Mouse (Mus musculus): Measurements from ENCODE around the gene Tmem39a. TPM values are rescaled to one million over a fixed set of nuclear protein-coding genes. Genes with fewer than 3 reads are reported as not detected.
A peak's percentile ranks its signal among the peaks of the same experiment; 100 is the strongest.

Gene Tmem39a
- 120 and 138 TPM in 2 replicates for polyA plus RNA-seq (2012; rRNA removed)

DNA sequence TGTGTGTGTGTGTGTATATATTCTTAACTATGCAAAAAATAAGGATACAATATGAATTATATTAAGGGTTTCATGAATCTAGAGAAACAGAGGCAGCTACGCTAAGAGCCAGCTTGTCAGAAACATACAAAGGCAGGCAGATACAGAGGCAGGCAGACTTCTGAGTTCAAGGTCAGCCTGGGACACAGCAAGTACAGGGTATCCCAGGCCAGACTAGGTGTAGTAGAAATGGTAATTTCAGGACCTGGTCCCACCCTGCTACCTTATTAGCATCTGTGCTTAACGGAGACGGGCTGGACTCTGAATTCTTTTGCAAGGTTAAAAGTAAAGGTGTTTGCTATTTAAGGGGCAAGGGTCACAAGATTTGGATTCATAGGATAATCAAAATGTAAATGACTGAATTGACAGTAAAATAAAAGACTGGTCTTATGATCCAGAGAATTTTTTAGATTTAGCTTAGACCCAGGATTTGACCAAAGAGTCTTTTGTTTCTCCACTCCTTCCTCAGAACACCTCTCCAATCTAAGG, at the start of gene Tmem39a:
Tmem39a (plus strand) TSS at position 478 of the 528 bp plus-strand sequence.
- DNase-seq (ENCODE audit: low read depth) = no peak

DNA sequence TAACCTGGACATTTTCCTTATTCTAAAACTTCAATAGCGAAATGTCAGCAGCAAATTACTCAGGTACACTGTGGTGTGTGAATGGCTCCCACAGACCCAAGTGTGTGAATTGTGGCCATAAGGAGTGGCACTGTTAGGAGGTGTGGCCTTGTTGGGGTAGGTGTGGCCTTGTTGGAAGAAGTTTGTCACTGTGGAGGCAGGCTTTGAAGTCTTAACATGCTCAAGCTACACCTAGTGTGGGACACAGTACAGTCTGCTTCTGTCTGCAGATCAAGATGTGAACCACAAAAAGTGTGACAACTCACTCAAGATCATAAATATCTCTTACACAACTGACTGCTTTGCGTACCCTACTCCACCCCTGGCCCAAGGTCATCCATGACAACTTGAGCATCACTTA, 47.7 kb upstream of the Tmem39a start:
- no peak for DNase-seq (ENCODE audit: low read depth)

DNA sequence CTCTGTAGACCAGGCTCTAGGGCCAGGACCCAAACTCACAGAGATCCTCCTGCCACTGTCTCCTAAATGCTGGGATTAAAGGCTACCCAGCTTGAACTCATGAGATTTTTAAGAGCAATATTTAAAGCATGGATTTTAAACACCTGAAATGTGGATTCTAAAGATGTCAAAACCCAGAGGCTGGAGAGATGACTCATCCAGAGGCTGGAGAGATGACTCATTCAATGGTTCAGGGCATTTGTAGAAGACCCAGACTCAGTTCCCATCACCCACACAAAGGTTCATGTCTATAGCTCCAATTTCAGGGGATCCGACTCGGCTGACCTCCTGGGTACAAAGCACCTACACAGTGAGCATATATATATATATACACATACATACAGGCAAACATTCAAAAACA, 39.4 kb upstream of the Tmem39a start:
- DNase-seq (ENCODE audit: low read depth) = no peak

GRCm38 (mm10) chr16:38521211-38521987, 37.1 kb upstream of the Tmem39a start:
- no peak for DNase-seq (ENCODE audit: low read depth)

DNA sequence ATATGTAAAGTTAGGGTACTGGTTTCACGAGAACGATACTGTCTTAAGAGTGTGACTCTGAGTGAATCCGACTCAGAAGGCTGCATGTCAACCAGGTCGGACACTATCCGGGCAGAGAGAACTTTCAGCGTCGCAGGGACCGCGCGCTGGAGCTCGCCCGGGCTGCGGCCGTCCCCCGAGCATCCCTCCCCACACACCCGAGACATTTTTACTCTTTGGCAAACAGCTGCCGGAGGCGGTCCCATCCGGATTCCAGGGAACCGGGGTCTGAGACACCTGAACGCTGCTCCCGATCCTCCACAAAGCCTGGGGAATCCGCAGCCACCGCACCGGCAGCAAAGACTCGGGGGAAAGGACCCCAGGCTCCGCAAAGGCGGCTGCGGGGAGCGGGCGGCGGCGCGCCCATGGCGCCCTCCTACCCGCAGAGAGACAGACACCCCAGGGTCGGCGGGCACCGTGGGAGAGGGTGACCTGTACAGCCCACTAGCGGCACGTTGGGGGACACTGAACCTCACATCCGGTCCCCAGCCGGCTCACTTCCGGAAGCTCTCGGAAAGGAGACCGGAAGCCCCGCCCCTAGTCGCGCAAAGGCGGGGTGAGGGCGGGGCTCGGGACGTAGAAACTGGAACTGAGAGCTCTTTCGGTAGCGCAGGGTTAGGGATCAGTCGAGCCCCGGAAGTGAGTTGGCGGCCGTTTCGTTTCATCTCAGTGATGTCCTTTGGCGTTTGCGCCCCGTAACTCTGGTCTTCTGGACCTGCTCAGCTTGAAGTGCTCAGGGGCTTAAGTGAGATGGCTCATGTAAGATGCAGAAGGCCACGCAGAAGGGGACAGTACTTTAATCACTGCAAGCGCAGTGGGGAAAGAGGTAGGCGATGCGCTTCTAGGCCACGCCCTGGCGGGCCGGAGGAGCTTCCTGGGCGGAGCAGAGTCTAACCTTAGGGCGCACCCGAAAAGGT, 36.1 kb upstream of the Tmem39a start, which contains the start of gene Timmdc1:
Timmdc1 (minus strand) TSS at position 535 of the 956 bp plus-strand sequence.
- DNase-seq (ENCODE audit: low read depth) = peak; percentile 63

DNA sequence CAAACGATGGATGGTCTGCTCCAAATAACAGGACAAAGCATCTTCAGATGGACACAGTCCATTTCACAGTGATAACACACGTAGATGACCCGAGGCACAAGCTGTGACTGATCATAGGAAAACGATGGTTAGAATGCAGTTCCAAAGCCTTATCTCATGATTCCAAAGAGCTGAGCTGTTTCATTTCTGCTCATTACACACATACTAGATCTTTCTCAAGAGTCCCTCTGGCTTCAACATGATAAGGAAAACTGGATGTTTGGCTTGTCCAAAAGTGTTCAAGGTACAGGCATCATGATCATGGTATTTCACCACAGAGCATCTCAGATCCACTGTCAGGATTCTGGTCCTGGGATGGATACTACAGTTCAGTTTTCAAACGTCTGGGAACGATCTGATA, 32.2 kb upstream of the Tmem39a start:
- DNase-seq (ENCODE audit: low read depth) = no peak

- DNase-seq (ENCODE audit: low read depth) = no peak
Observed at GRCm38 (mm10) chr16:38536544-38537146, 21.9 kb upstream of the Tmem39a start.

- DNase-seq (ENCODE audit: low read depth) = no peak
Observed at GRCm38 (mm10) chr16:38538716-38539380, 19.6 kb upstream of the Tmem39a start.

- no peak for DNase-seq (ENCODE audit: low read depth)
Observed at GRCm38 (mm10) chr16:38548000-38548399, 10.5 kb upstream of the Tmem39a start.

DNA sequence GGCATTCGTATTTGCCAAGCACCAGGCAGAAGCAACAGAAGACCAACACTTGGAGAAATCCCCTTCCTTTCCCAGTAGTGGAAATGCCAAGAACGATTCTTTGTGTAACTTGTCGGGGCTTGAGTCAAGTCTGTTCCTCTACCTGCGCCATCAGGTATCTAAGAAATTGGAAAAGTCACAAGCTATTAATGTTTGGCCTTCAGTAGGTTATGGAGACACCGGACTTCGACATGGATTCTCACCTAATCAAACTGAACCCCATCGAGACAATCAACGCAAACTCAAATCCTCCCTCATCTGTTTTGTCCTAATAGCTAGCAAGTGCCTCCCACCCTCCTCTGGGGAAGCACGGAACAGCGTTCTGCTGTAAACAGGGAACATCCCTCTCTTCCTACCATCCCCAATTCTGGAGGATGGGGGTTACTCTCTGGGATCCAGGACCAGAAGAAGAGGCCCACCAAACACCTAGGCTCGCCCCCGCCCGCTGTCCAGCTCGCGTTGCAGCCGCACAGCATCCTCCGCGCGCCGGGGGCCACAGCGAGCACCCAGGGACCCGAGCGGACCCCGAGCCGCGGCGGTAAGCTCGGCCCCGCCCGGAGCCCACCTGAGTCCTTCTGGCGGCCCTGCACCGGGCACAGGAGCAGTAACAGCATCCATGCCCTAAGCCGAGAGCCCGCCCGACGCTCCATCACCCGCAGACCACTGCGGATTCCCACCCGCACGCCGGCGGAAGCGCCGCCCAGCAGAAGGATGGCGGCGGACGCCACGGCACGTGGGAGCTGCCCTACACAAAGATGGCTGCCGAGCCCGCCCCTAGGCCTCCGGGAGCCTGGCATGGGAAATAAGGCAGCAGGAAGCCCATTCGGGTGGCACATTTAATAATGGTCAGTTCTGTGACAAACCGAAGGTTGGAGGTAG, 8.8 kb upstream of the Tmem39a start, which contains the start of gene Poglut1:
Poglut1 (minus strand) TSS at position 780 of the 918 bp plus-strand sequence.
- no peak for DNase-seq (ENCODE audit: low read depth)

DNA sequence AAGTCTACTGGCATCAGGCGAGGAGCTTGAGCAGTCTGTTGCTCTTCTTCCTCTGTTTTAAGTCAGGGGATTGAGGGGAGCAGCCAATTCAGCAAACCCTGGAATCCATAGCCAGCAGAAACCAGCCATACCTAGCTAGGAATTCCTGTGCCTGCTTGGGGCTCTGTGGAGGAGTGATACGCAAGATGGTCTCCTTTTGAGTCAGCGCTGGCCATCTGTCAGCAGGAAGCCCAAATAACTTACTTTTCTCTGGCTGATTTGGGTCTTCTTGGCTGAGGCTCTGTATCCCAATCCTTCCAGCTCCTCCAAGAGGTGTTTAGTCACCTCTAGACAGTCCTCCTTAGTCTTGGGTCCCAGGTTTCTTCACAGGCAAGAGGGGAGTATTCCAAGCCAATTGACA, 2.5 kb upstream of the Tmem39a start:
- DNase-seq (ENCODE audit: low read depth) = no peak

- no peak for DNase-seq (ENCODE audit: low read depth)
Observed at GRCm38 (mm10) chr16:38562131-38562967, 3.9 kb downstream of the Tmem39a start.

DNA sequence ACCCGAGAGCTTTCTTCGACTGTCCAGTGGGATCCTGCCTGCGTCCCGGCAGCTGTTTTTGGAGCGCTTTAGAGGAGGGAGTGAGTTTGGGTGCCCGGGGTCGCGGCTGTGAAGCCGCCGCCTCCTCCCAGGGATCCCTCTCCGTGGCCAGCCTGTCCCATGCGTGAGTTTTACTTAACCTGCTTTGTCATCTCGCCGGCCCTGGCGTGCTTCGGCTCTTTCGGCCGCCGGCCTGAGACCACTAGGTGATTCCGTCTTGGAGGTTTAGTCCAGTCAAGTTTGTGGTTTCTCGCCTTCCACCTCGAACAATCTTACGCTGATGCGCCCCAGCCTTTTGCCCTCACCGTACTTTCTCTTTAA, 4.5 kb downstream of the Tmem39a start:
- DNase-seq (ENCODE audit: low read depth) = no peak

DNA sequence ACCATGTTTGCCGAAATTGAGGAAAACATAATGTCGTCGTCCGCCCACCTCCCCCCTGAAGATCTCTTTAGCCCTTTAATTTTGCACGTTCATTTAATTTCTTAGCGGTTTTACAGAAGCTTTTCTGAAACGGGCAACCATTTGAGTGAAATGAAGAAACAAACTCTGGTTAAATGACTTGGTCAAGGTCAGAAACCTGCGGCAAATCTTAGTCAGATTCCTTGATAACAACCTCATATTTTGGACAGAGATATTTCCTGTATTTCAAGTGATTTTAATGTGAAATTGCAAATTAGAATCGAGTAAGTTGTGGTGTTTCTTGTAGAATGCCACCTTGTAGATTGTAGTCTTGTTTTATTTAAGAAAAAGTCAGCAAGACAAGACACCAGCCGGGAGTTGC, 5.0 kb downstream of the Tmem39a start:
- DNase-seq (ENCODE audit: low read depth) = no peak

DNA sequence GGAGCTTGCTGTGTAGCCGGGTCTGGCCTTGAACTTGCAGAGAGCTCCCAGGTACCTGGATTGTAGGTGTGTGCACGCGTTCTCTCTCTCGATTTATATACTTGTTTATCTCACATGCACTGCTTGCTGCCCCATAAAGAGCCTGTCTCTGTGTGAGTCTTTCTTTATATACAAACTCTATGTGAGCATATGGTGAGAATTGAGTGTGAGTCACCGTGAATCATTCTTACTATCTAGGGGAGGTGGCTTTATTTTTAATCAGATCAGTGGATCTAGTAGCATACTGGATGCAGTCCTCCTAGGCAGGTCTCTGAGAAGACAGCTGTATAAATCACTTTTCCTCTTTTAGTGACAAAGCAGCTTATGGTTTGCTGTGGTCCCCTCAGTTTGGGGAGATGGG, 9.7 kb downstream of the Tmem39a start:
- DNase-seq (ENCODE audit: low read depth) = no peak

DNA sequence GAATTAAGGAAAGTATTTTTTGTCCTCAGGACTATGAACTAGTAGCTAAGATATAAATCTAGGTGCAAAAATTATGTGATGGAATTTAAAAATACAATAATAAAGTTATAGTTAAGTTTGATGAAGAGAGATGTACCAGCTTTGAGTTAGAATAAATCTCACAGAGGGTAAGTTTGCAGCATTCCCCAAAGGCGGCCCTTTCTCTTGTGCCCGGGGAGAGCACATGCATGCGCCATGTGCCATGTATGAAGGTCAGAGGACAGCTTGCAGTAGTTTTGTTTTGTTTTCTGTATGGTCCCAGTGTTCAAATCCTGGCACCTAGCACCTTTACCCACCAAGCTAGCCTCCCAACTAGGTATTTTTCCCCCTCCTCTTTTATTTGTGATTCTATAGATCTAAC, 13.0 kb downstream of the Tmem39a start:
- no peak for DNase-seq (ENCODE audit: low read depth)

GRCm38 (mm10) chr16:38584761-38585160, 26.3 kb downstream of the Tmem39a start:
- DNase-seq (ENCODE audit: low read depth) = no peak

- DNase-seq (ENCODE audit: low read depth) = no peak
Observed at GRCm38 (mm10) chr16:38585186-38585585, 26.7 kb downstream of the Tmem39a start.

DNA sequence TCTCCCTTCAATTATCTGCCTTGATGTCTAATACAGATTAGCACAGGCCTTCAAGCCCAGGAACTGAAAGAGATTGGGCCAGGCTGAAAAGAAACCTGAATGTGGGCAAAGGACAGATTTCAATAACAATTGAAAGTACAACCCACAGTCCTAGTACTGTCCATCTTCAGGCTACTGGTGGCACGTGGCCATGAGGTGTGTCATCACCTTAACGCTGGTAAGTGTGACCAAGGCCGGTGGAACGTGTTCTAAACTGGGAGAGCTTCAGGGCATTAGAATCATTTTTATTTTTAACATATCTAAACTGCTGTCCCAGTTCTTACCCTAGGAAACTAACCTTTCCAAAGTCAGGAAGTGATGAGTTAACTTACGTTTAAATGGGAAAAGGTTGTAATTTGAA, 28.7 kb downstream of the Tmem39a start:
- DNase-seq (ENCODE audit: low read depth) = no peak
